ENCODE assay signal across 7 mouse cellular contexts in the genomic region with DNA sequence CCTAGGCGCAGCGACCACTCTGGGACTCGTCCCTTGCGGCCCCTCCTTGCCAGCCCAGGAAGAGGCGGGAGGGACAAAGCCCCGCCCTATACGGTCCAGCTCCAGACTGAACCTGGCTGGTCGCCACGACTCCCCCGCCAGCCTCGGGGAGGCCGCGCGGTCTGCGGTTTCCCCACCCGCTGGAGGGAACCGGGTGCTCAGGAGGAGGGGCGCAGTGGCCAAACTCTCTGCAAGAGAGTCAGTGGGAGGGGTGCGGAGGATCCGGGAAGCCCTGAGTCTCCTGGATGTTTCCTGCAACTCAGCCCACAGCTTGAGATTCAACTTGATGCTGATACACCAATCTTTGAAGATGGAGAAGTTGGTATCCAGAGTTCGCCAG. TPM values are rescaled to one million over a fixed set of nuclear protein-coding genes. Genes with fewer than 3 reads are reported as not detected.
DNase-seq lines count a peak whose midpoint lies in the region; ATAC-seq and TF ChIP-seq lines count a peak whose summit lies in the region.

No protein-coding gene starts in this region.

- no peaks in the 10 kb centered on the region for H3K36me3 ChIP-seq in hindbrain, embryonic 11.5 days (ENCODE audit: control insufficient read depth, insufficient read depth, low read length)
- H3K36me3 ChIP-seq in limb, embryonic 14.5 days (ENCODE audit: control insufficient read depth, insufficient read depth, low read length) = no peaks in the 10 kb centered on the region
- H3K36me3 ChIP-seq in midbrain, embryonic 13.5 days = no peaks in the 10 kb centered on the region

- no peak for TF ChIP-seq POLR2A in limb, embryonic 14.5 days (IDR thresholded peaks at IDR 0.05; ENCODE audit: borderline replicate concordance, extremely low read depth, insufficient read depth, insufficient read length)

- DNase-seq in Muller cell, postnatal 12 days (ENCODE audit: inconsistent ontology term) = peak; percentile 83
- DNase-seq in adrenal gland, postnatal 25 days = peak; percentile 63
- DNase-seq in forelimb bud, embryonic 11.5 days (ENCODE audit: low read depth, low spot score) = peak; percentile 72
- DNase-seq in hindbrain, embryonic 11.5 days (ENCODE audit: low spot score) = peak; percentile 49
- DNase-seq in limb, embryonic 14.5 days (ENCODE audit: low spot score) = peak; percentile 77
- peak; percentile 90 for DNase-seq in testis, postnatal 10 days (ENCODE audit: low spot score)

- no peak overlapping the region for H3K27ac ChIP-seq in hindbrain, embryonic 11.5 days (ENCODE audit: low read depth, low read length)
- H3K27ac ChIP-seq in limb, embryonic 14.5 days (replicated peaks; ENCODE audit: low read depth, low read length) = no peak overlapping the region
- no peak overlapping the region for H3K27ac ChIP-seq in midbrain, embryonic 13.5 days

- peak overlapping the region; percentile 72 for H3K4me2 ChIP-seq in hindbrain, embryonic 11.5 days (replicated peaks; ENCODE audit: low read depth, low read length)
- peak overlapping the region; percentile 97 for H3K4me2 ChIP-seq in limb, embryonic 14.5 days (replicated peaks; ENCODE audit: low read depth, low read length, severe bottlenecking)
- H3K4me2 ChIP-seq in midbrain, embryonic 13.5 days (replicated peaks) = peak overlapping the region; percentile 56

- H3K27me3 ChIP-seq in hindbrain, embryonic 11.5 days (ENCODE audit: control insufficient read depth, insufficient read depth, low read length) = peaks cover 59% of the 10 kb centered on the region
- peaks cover 47% of the 10 kb centered on the region for H3K27me3 ChIP-seq in limb, embryonic 14.5 days (ENCODE audit: control insufficient read depth, insufficient read depth, low read length)
- H3K27me3 ChIP-seq in midbrain, embryonic 13.5 days = peaks cover 77% of the 10 kb centered on the region

- H3K9me3 ChIP-seq in hindbrain, embryonic 11.5 days (ENCODE audit: control insufficient read depth, low read length) = no peaks in the 10 kb centered on the region
- H3K9me3 ChIP-seq in limb, embryonic 14.5 days (ENCODE audit: control insufficient read depth, low read length) = no peaks in the 10 kb centered on the region
- no peaks in the 10 kb centered on the region for H3K9me3 ChIP-seq in midbrain, embryonic 13.5 days

- H3K4me1 ChIP-seq in hindbrain, embryonic 11.5 days (replicated peaks; ENCODE audit: control insufficient read depth, insufficient read depth, low read length) = no peaks in the 10 kb centered on the region; the same call in none of the 2 replicates
- H3K4me1 ChIP-seq in limb, embryonic 14.5 days (ENCODE audit: control insufficient read depth, insufficient read depth, low read length) = peaks cover 6% of the 10 kb centered on the region; the same call in 1 of the 2 replicates
- peaks cover 32% of the 10 kb centered on the region for H3K4me1 ChIP-seq in midbrain, embryonic 13.5 days (replicated peaks)

- no peak overlapping the region for H3K9ac ChIP-seq in hindbrain, embryonic 11.5 days (ENCODE audit: low read depth, low read length)
- peak overlapping the region; percentile 60 for H3K9ac ChIP-seq in limb, embryonic 14.5 days (ENCODE audit: low read depth, low read length, severe bottlenecking)
- 0 out of 2 replicates have a peak overlapping the region, but pooled peaks have one; percentile 28 for H3K9ac ChIP-seq in midbrain, embryonic 13.5 days (replicated peaks)

- under 1% methylated on average over 20 of the region's 21 CpGs for WGBS in hindbrain, embryonic 11.5 days
- WGBS in limb, embryonic 14.5 days = 0% methylated on average over 20 of the region's 21 CpGs
- WGBS in midbrain, embryonic 13.5 days = under 1% methylated on average over 21 of the region's 21 CpGs

- peak overlapping the region; percentile 35 for H3K4me3 ChIP-seq in hindbrain, embryonic 11.5 days (ENCODE audit: low read depth, low read length)
- H3K4me3 ChIP-seq in limb, embryonic 14.5 days (replicated peaks; ENCODE audit: low read length) = peak overlapping the region; percentile 56
- peak overlapping the region; percentile 34 for H3K4me3 ChIP-seq in midbrain, embryonic 13.5 days (replicated peaks)

- ATAC-seq in hindbrain, embryonic 11.5 days (ENCODE audit: low FRiP score) = peak; percentile 45; the same call in 1 of the 2 replicates
- peak; percentile 85 for ATAC-seq in limb, embryonic 14.5 days (ENCODE audit: low FRiP score, low read depth)
- ATAC-seq in midbrain, embryonic 13.5 days = no peak

RNA-seq across cellular contexts. Expression of a gene that starts 38.2 kb away (rescaled TPM):
- 42.0 and 46.8 TPM in 2 replicates for total RNA-seq in adrenal gland, postnatal 25 days (2021)
- polyA plus RNA-seq in hindbrain, embryonic 11.5 days (2014; fragmentation: Nextera tagmentation; extraction: Ambion mirVana) = 25.7 and 27.8 TPM in 2 replicates
- polyA plus RNA-seq in limb, embryonic 14.5 days (2012; rRNA removed) = 14.6 and 22.2 TPM in 2 replicates
- polyA plus RNA-seq in limb, embryonic 14.5 days (2014; fragmentation: Nextera tagmentation; extraction: Ambion mirVana) = 20.8 and 24.9 TPM in 2 replicates
- 36.1 and 37.6 TPM in 2 replicates for polyA plus RNA-seq in midbrain, embryonic 13.5 days (2015; fragmentation: Nextera tagmentation; extraction: Ambion mirVana)

RNA-seq across cellular contexts. Expression of a gene that starts 39.4 kb away (rescaled TPM):
- total RNA-seq in adrenal gland, postnatal 25 days (2021) = 4.8 and 6.0 TPM in 2 replicates
- 2.6 and 3.4 TPM in 2 replicates for polyA plus RNA-seq in hindbrain, embryonic 11.5 days (2014; fragmentation: Nextera tagmentation; extraction: Ambion mirVana)
- polyA plus RNA-seq in limb, embryonic 14.5 days (2012; rRNA removed) = 4.2 and 4.3 TPM in 2 replicates
- 2.3 and 3.2 TPM in 2 replicates for polyA plus RNA-seq in limb, embryonic 14.5 days (2014; fragmentation: Nextera tagmentation; extraction: Ambion mirVana)
- 4.5 and 5.5 TPM in 2 replicates for polyA plus RNA-seq in midbrain, embryonic 13.5 days (2015; fragmentation: Nextera tagmentation; extraction: Ambion mirVana)

RNA-seq across cellular contexts. Expression of a gene that starts 57.5 kb away (rescaled TPM):
- 0.43 TPM in 1 of 2 replicates, not detected in the other for total RNA-seq in adrenal gland, postnatal 25 days (2021)
- 0.32 TPM in 2 replicates for polyA plus RNA-seq in hindbrain, embryonic 11.5 days (2014; fragmentation: Nextera tagmentation; extraction: Ambion mirVana)
- 0.31 and 0.37 TPM in 2 replicates for polyA plus RNA-seq in limb, embryonic 14.5 days (2012; rRNA removed)
- 0.14 and 0.39 TPM in 2 replicates for polyA plus RNA-seq in limb, embryonic 14.5 days (2014; fragmentation: Nextera tagmentation; extraction: Ambion mirVana)
- polyA plus RNA-seq in midbrain, embryonic 13.5 days (2015; fragmentation: Nextera tagmentation; extraction: Ambion mirVana) = 0.13 and 0.22 TPM in 2 replicates

RNA-seq across cellular contexts. Expression of a gene that starts 58.7 kb away (rescaled TPM):
- total RNA-seq in adrenal gland, postnatal 25 days (2021) = 0.18 TPM in 1 of 2 replicates, not detected in the other
- 0.40 and 0.86 TPM in 2 replicates for polyA plus RNA-seq in hindbrain, embryonic 11.5 days (2014; fragmentation: Nextera tagmentation; extraction: Ambion mirVana)
- 10.3 and 10.6 TPM in 2 replicates for polyA plus RNA-seq in limb, embryonic 14.5 days (2012; rRNA removed)
- polyA plus RNA-seq in limb, embryonic 14.5 days (2014; fragmentation: Nextera tagmentation; extraction: Ambion mirVana) = 9.3 and 9.5 TPM in 2 replicates
- polyA plus RNA-seq in midbrain, embryonic 13.5 days (2015; fragmentation: Nextera tagmentation; extraction: Ambion mirVana) = not detected in 2 replicates
